Mouse (Mus musculus) limb, embryonic 14.5 days (tissue): ENCODE results near the gene Gm10197. TPM values are rescaled to one million over a fixed set of nuclear protein-coding genes. Genes with fewer than 3 reads are reported as not detected.

Experiments
- ATAC-seq: fragments of 200-750 bp; cut with Nextera tagmentation; 2 replicates; pipeline ENCODE4 v1.8.0; 2017; ENCODE audit warnings: low read depth, moderate number of reproducible peaks, moderate TSS enrichment; ENCODE audit not compliant: low FRiP score
- DNase-seq: peaks from one replicate; pipeline ENCODE4 v3.0.0-alpha.2; 2015; ENCODE audit warnings: low spot score
- H3K27ac ChIP-seq: fragments of 300-500 bp; sonication (generic); replicated peaks from 2 replicates; pipeline ENCODE4 v1.5.1; 2014; ENCODE audit warnings: low read depth, mild to moderate bottlenecking, low read length, moderate library complexity, mixed read lengths
- H3K27me3 ChIP-seq: fragments of 300-500 bp; sonication (generic); 2 replicates; pipeline ENCODE4 v1.6.1; 2014; ENCODE audit warnings: low read length, mixed read lengths; ENCODE audit not compliant: control insufficient read depth, insufficient read depth
- H3K36me3 ChIP-seq: fragments of 300-500 bp; sonication (generic); 2 replicates; pipeline ENCODE4 v1.6.1; 2014; ENCODE audit warnings: mild to moderate bottlenecking, low read length, moderate library complexity, mixed read lengths; ENCODE audit not compliant: control insufficient read depth, insufficient read depth
- H3K4me1 ChIP-seq: fragments of 300-500 bp; sonication (generic); 2 replicates; pipeline ENCODE4 v1.6.1; 2014; ENCODE audit warnings: antibody characterized with exemption, low read length, mixed read lengths; ENCODE audit not compliant: control insufficient read depth, insufficient read depth
- H3K4me2 ChIP-seq: fragments of 300-500 bp; sonication (generic); replicated peaks from 2 replicates; pipeline ENCODE4 v1.6.1; 2014; ENCODE audit warnings: low read depth, mild to moderate bottlenecking, low read length, moderate library complexity; ENCODE audit not compliant: severe bottlenecking
- H3K4me3 ChIP-seq: fragments of 300-500 bp; sonication (generic); replicated peaks from 2 replicates; pipeline ENCODE4 v1.5.1; 2014; ENCODE audit warnings: low read length
- H3K9ac ChIP-seq: fragments of 300-500 bp; sonication (generic); 2 replicates; pipeline ENCODE4 v1.6.1; 2014; ENCODE audit warnings: mild to moderate bottlenecking, low read depth, low read length, moderate library complexity; ENCODE audit not compliant: severe bottlenecking
- H3K9me3 ChIP-seq: fragments of 300-500 bp; sonication (generic); 2 replicates; pipeline ENCODE4 v1.6.1; 2016; ENCODE audit warnings: low read length; ENCODE audit not compliant: control insufficient read depth
- POLR2A ChIP-seq: fragments of 200-500 bp; IDR thresholded peaks from 2 replicates; pipeline ENCODE4 v1.8.0; 2012; ENCODE audit warnings: inconsistent platforms, mild to moderate bottlenecking, moderate library complexity, borderline replicate concordance; ENCODE audit not compliant: insufficient read depth, insufficient read length; ENCODE audit errors: extremely low read depth
- WGBS: fragments of 180-500 bp; shearing (Covaris S2); extraction: QIAGEN DNeasy Blood & Tissue Kit; methylation state at CpG from one replicate; pipeline ENCODE4 v1.1.7; 2014; 5-methylcytosine and 5-hydroxymethylcytosine counted together
- polyA plus RNA-seq, 2 experiments: library from polyadenylated mRNA; depleted of rRNA in 1 of 2; stranded (reverse) in 1 of 2; unstranded in 1 of 2; fragments of >200 nt; fragmentation: Nextera tagmentation in 1 of 2; extraction: Ambion mirVana in 1 of 2; gene quantifications; 2 replicates each; pipeline versions ENCODE4 v1.2.1 to v1.2.3; 2012 to 2014

Gene Gm10197
- polyA plus RNA-seq, 2 experiments = not detected

DNA sequence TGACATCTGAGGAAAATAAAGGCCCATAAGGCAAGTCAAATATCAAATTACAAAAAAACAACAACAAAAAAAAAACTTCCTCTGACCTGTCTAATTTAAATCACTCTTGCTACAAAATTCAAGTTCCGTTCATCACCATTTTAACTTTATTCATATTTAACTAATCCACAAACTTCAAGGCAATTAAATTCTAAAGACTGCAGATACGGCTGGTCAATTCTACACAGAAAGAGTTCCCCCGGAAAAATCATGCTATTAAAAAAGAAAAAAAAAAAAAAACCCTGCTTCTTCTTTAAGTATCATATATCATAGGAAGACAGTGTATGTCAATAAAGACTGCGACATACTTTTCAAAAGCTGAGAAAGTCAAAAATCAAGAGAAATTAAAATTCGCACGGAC lies 17.9 kb upstream of the Gm10197 start:
- DNase-seq (no peak), ATAC-seq (no peak)
- H3K4me3 ChIP-seq = peak overlapping the region; percentile 81

DNA sequence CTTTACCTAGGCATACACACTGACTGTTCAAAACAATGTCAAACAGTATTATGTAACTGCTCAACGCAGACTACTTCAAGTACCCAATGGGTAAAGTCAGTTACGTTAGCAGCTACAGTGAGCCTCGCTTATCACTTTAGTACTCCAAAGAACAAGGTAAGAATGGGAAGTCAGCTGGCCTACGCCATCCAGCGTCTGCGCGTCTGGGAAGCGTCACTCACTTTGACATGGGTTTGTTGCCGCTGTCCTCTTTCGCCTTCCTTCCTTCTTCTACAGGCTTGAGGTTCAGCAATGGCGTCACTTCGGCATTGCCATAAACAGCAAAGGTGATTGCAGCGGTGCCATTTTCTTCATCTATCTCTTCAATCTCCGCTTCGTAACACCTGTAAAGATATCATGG lies 11.8 kb upstream of the Gm10197 start:
- TF ChIP-seq POLR2A = no peak
- WGBS = 94% methylated on average over 15 of the region's 15 CpGs
- H3K4me3 ChIP-seq = no peak overlapping the region
- H3K4me1 ChIP-seq = no peaks in the 10 kb centered on the region
- DNase-seq = no peak
- no peak overlapping the region for H3K27ac ChIP-seq
- no peaks in the 10 kb centered on the region for H3K27me3 ChIP-seq
- peaks cover 90% of the 10 kb centered on the region for H3K36me3 ChIP-seq
- no peak overlapping the region for H3K9ac ChIP-seq
- no peak overlapping the region for H3K4me2 ChIP-seq
- no peak for ATAC-seq
- no peaks in the 10 kb centered on the region for H3K9me3 ChIP-seq

More for the DNA sequence above, 17.9 kb upstream of the Gm10197 start:
- H3K27ac ChIP-seq = no peak overlapping the region; the same call in 1 of the 2 replicates
- peak overlapping the region; percentile 43 for H3K4me2 ChIP-seq
- WGBS = 15% methylated on average over 6 of the region's 6 CpGs
- H3K9ac ChIP-seq = peak overlapping the region; percentile 97
- H3K36me3 ChIP-seq = peaks cover 40% of the 10 kb centered on the region
- H3K4me1 ChIP-seq = peaks cover 8% of the 10 kb centered on the region
- H3K27me3 ChIP-seq = no peaks in the 10 kb centered on the region
- TF ChIP-seq POLR2A = no peak
- H3K9me3 ChIP-seq = no peaks in the 10 kb centered on the region

DNA sequence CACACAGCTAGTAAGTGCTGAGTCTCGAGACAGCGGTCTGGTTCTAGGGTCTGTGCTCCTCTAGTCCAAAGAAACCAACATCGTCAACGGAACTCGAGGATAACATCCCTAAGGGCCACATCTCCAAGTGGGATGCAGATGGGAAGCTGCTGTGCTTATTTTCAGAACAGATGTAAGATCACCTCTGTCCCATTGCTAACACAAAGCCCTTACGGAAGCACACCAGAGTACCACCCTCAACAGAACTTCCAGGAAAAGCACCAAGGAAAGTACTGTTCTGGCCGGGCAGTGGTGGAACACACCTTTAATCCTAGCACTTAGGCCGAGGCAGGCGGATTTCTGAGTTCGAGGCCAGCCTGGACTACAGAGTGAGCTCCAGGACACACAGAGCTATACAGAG lies 6.9 kb upstream of the Gm10197 start:
- no peak for TF ChIP-seq POLR2A
- H3K4me2 ChIP-seq = no peak overlapping the region
- no peak overlapping the region for H3K9ac ChIP-seq
- DNase-seq (no peak), ATAC-seq (no peak)
- H3K9me3 ChIP-seq = no peaks in the 10 kb centered on the region
- no peaks in the 10 kb centered on the region for H3K27me3 ChIP-seq
- H3K4me1 ChIP-seq = no peaks in the 10 kb centered on the region
- no peak overlapping the region for H3K27ac ChIP-seq
- WGBS = 88% methylated on average over 10 of the region's 10 CpGs
- peaks cover 80% of the 10 kb centered on the region for H3K36me3 ChIP-seq
- H3K4me3 ChIP-seq = no peak overlapping the region

GRCm38 (mm10) chr19:53377652-53378051 lies 6.1 kb upstream of the Gm10197 start:
- no peaks in the 10 kb centered on the region for H3K4me1 ChIP-seq
- no peak overlapping the region for H3K9ac ChIP-seq
- no peak overlapping the region for H3K27ac ChIP-seq
- H3K9me3 ChIP-seq = no peaks in the 10 kb centered on the region
- H3K4me3 ChIP-seq = no peak overlapping the region
- ATAC-seq = no peak
- no peak for TF ChIP-seq POLR2A
- no peak overlapping the region for H3K4me2 ChIP-seq
- H3K27me3 ChIP-seq = no peaks in the 10 kb centered on the region
- 85% methylated on average over 8 of the region's 8 CpGs for WGBS
- DNase-seq = no peak
- H3K36me3 ChIP-seq = peaks cover 73% of the 10 kb centered on the region

- H3K4me3 ChIP-seq = no peak overlapping the region
- ATAC-seq (no peak), DNase-seq (no peak)
- no peak overlapping the region for H3K27ac ChIP-seq
- H3K4me2 ChIP-seq = no peak overlapping the region
- H3K4me1 ChIP-seq = peaks cover 4% of the 10 kb centered on the region; the same call in 1 of the 2 replicates
- WGBS = 91% methylated on average over 9 of the region's 9 CpGs
- H3K9me3 ChIP-seq = no peaks in the 10 kb centered on the region
- no peaks in the 10 kb centered on the region for H3K27me3 ChIP-seq
- TF ChIP-seq POLR2A = no peak
- no peak overlapping the region for H3K9ac ChIP-seq
- peaks cover 64% of the 10 kb centered on the region for H3K36me3 ChIP-seq
Measured at GRCm38 (mm10) chr19:53375816-53376215, 4.2 kb upstream of the Gm10197 start.

DNA sequence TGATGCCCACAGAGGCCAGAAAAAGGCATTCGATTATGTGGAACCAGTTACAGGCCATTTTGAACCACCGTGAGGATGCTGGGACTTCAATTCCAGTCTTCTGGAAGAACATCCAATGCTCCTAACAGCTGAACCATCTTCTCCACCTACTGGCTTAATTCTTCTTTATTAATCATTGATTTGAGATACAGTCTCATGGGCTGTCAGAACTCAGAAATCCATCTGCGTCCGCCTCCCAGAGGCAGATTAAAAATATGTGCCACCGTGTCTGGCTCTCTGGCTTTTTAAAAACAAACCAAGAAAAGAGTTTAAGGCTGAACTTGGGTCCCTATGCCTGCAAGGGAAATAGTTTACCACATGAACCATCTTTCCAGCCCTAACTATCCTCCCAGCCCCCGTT lies 3.7 kb upstream of the Gm10197 start:
- Histone ChIP-seq H3K27me3 (no peaks in the 10 kb centered on the region), H3K9me3 (no peaks in the 10 kb centered on the region), H3K4me1 (peaks cover 4% of the 10 kb centered on the region; the same call in 1 of the 2 replicates), H3K27ac (no peak overlapping the region), H3K4me3 (no peak overlapping the region), H3K9ac (no peak overlapping the region), H3K36me3 (peaks cover 59% of the 10 kb centered on the region), H3K4me2 (no peak overlapping the region)
- ATAC-seq (no peak), DNase-seq (no peak)
- TF ChIP-seq POLR2A = no peak
- WGBS = 89% methylated on average over 6 of the region's 6 CpGs
